Mouse (Mus musculus): ENCODE results near the gene Ssr2.
"Not testable (repeated sequence)": the region's sequence is repeated elsewhere in the genome, so short reads cannot be mapped to it uniquely, and the experiment has no call there.

Gene Ssr2

GRCm38 (mm10) chr3:88596547-88596946, 20.9 kb downstream of the Ssr2 start:
- in situ Hi-C loops (cut with MboI, MseI): not testable (repeated sequence)

GRCm38 (mm10) chr3:88602466-88602865, 26.8 kb downstream of the Ssr2 start:
- in situ Hi-C loops (cut with MboI, MseI): loop anchor here (5.0 to 10.0 kb wide), 2 partner anchors 35 to 1272 kb away; no protein-coding TSS in a partner anchor

- in situ Hi-C loops (cut with MboI, MseI): loop anchor here (5.0 to 10.0 kb wide), 2 partner anchors 34 to 1271 kb away; no protein-coding TSS in a partner anchor
Observed at GRCm38 (mm10) chr3:88603714-88604161, 28.1 kb downstream of the Ssr2 start.

GRCm38 (mm10) chr3:88604863-88605262, 29.2 kb downstream of the Ssr2 start:
- in situ Hi-C loops (cut with MboI, MseI): loop anchor here (5.0 to 10.0 kb wide), 2 partner anchors 32 to 1270 kb away; no protein-coding TSS in a partner anchor

- in situ Hi-C loops (cut with MboI, MseI): loop anchor here (10.0 kb wide), 1 partner anchor 1269 kb away; no protein-coding TSS in a partner anchor
Observed at GRCm38 (mm10) chr3:88605666-88606065, 30.0 kb downstream of the Ssr2 start, which contains the start of gene Arhgef2. TSS of gene Arhgef2 (plus strand) at chr3:88605966.

GRCm38 (mm10) chr3:88607065-88607757, 31.5 kb downstream of the Ssr2 start:
- in situ Hi-C loops (cut with MboI, MseI): loop anchor here (10.0 kb wide), 1 partner anchor 1268 kb away; no protein-coding TSS in a partner anchor

GRCm38 (mm10) chr3:88607758-88608138, 32.1 kb downstream of the Ssr2 start:
- in situ Hi-C loops (cut with MboI, MseI): loop anchor here (10.0 kb wide), 1 partner anchor 1267 kb away; no protein-coding TSS in a partner anchor

- in situ Hi-C loops (cut with MboI, MseI): loop anchor here (10.0 kb wide), 1 partner anchor 1266 kb away; no protein-coding TSS in a partner anchor
Observed at GRCm38 (mm10) chr3:88609066-88609465, 33.4 kb downstream of the Ssr2 start.

- in situ Hi-C loops (cut with MboI, MseI): no loop called here
Observed at GRCm38 (mm10) chr3:88614418-88614817, 38.7 kb downstream of the Ssr2 start.

GRCm38 (mm10) chr3:88615117-88615516, 39.4 kb downstream of the Ssr2 start:
- in situ Hi-C loops (cut with MboI, MseI): no loop called here

GRCm38 (mm10) chr3:88615902-88616391, 40.3 kb downstream of the Ssr2 start:
- in situ Hi-C loops (cut with MboI, MseI): no loop called here

GRCm38 (mm10) chr3:88616951-88617500, 41.4 kb downstream of the Ssr2 start:
- in situ Hi-C loops (cut with MboI, MseI): no loop called here

GRCm38 (mm10) chr3:88618074-88618871, 42.6 kb downstream of the Ssr2 start:
- in situ Hi-C loops (cut with MboI, MseI): no loop called here

GRCm38 (mm10) chr3:88619113-88620097, 43.7 kb downstream of the Ssr2 start:
- in situ Hi-C loops (cut with MboI, MseI): no loop called here

GRCm38 (mm10) chr3:88620146-88620991, 44.7 kb downstream of the Ssr2 start:
- in situ Hi-C loops (cut with MboI, MseI): no loop called here

- in situ Hi-C loops (cut with MboI, MseI): no loop called here
Observed at GRCm38 (mm10) chr3:88620992-88621536, 45.4 kb downstream of the Ssr2 start.

GRCm38 (mm10) chr3:88621537-88622112, 45.9 kb downstream of the Ssr2 start:
- in situ Hi-C loops (cut with MboI, MseI): no loop called here

- in situ Hi-C loops (cut with MboI, MseI): no loop called here
Observed at GRCm38 (mm10) chr3:88622113-88622940, 46.7 kb downstream of the Ssr2 start.
